Mouse (Mus musculus) adrenal gland, adult 18-20 months (tissue): ENCODE results near the gene Cd4. TPM values are rescaled to one million over a fixed set of nuclear protein-coding genes. Genes with fewer than 3 reads are reported as not detected.
"Not testable (repeated sequence)": the region's sequence is repeated elsewhere in the genome, so short reads cannot be mapped to it uniquely, and the experiment has no call there.

ENCODE experiments used
- DNase-seq, 2 experiments: peaks; one replicate each; pipeline ENCODE4 v3.0.0; 2021 to 2022; ENCODE audit warnings: low spot score in 2 of 2
- total RNA-seq, 2 experiments: library from RNA; stranded (reverse); gene quantifications; 1 replicate in 1 of 2; 2 replicates in 1 of 2; pipeline ENCODE4 v1.2.3; 2021

The Cd4 gene
- total RNA-seq, 2 experiments from 2014 or later = 0.36 to 1.8 TPM

DNA sequence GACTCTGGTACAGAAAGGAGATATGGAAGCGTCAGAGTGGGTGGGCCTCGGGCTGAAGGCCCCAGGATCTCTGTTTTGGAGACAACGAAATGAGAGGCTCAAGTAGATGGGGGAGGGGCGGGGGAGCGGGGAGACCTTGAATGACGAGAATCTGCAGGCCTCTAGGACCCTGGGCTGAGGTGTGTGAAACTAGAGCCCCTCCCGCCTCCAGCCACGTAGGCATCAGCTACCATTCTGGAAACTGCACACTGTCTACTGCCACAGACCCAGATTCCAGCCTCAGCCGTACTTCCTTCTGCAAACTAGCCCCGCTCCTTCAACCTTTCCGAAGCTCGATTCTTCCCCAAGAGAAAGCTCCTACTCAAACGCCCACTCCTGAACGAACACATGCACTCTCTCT lies 31.7 kb downstream of the Cd4 start:
- DNase-seq = no peak

- DNase-seq = no peak
These were observed 33.4 kb downstream of the Cd4 start for GRCm38 (mm10) chr6:124854647-124855046.

DNA sequence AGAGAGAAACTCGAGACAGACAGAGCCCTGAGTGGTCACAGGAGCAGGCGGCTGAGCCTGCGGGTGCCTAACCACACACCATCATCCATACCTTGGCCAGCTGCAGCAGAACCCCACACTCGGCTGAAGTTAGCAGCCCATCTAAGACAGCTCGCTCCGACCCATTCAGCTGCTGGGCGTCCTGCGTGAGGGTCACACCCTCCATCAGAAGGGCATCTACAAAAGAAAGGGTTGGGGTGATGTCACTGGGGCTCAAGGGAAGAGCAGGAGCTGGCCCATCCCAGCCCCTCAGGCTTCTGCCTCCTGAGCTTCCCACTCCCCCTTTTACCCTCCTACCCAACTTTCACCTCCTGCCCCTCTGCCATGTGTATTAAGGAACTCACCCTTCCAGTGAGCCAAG lies 37.5 kb downstream of the Cd4 start:
- DNase-seq = no peak

DNA sequence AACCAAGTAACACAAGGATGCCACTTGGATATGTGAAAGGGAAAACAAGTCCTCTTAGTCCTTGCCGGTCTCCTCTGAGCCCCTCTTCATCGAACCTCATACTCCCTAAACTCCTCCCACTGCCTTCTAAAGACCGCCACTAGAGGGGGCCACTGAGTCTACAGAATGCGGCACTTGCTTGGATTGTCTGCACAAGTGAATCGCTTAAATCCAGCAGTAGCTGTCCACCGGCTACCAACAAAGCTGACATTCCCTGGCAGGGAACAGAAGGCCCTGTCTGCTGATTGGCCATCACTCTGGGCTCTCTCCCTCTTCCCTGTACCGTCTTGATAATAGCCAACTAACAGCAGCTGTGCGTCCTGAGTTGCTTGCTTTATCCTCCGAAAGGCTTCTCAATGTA lies 40.7 kb downstream of the Cd4 start:
- peak; percentile 92 for DNase-seq

DNA sequence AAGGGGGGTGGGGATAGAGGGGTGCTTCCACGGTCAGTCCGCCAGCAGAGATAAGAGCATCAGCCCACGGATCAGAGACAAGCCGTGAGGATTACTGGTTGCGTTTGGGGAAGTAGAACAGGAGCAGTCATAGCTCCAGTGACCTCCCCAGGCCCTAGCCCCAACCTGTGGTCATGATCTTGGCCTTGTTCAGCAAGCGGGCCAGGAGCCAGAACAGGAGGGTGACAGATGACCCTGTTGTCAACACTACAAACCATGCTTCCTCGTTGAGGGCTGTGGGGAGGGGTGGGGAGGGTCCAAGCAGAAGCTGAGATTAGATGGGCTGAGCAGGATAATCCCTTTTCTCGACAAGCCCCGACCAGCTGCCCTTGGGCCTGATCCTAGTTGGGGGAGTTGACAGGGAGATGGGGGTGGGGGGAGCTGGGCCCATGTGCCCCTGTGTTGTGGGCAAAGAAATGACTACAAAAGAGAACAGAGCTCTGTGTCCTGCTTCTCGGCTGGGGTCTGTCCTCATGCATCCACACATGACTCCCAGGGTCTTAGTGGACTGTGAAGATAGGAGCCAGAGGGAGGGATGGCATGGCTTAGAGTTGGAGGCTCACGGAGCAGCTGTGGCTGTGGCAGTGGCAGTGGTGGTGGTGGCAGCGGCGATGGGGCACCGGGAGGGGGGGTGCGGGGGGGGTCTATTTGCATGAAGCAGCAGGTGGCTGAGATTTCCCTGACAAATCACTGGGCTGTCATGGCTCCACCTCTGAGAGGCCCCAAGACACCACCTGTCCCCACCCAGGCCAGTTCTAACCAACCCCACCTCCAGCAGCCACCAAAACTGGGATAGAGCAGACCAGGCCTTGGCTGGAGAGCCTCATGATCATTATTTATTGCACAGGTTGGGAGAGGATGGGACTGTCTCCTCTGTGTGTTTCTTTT lies 47.5 kb downstream of the Cd4 start, which contains the start of gene Gnb3:
TSS of gene Gnb3 (minus strand) at position 35 of the 927 bp plus-strand sequence.
- no peak for DNase-seq

DNA sequence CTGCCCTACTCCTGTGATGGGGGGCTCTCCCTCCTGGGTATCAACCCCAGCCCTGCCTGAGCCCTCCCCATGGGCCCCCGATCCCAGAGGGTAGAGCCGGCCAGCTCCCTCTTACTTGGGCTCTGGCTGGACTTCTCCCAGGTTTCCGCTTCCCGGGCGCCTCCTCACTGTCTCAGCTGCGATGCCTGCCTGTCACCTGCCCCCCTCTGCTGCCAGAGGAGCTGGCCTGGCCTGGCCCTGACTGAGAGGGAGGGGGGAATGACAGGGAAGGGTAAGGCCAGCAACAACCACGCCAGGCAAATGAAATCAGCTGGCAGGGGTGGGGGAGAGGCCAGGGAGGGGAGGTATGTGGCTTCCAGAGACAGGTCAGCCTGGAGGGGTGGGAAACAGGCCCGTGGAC lies 48.2 kb downstream of the Cd4 start:
- no peak for DNase-seq

DNA sequence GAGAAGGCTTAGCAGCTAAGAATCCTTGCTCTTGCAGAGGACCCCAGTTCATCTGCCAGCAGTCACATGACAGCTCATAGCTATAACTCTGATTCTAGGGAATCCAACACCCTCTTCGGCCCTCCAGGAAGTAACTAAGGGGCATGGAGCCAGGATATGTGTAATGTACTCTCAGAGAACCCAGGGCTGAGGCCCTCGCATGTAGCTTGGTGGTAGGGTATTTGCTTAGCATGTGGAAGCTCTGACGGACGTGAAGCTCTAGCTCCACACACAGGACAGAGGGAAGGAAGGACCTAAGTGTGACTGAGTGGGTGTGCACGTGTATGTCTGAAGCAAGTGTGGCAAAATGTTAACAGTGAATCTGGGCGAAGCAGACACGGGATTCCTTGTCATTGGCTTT lies 51.6 kb downstream of the Cd4 start:
- DNase-seq = no peak

- DNase-seq = no peak
These were observed 52.5 kb downstream of the Cd4 start for GRCm38 (mm10) chr6:124835531-124835930.

DNA sequence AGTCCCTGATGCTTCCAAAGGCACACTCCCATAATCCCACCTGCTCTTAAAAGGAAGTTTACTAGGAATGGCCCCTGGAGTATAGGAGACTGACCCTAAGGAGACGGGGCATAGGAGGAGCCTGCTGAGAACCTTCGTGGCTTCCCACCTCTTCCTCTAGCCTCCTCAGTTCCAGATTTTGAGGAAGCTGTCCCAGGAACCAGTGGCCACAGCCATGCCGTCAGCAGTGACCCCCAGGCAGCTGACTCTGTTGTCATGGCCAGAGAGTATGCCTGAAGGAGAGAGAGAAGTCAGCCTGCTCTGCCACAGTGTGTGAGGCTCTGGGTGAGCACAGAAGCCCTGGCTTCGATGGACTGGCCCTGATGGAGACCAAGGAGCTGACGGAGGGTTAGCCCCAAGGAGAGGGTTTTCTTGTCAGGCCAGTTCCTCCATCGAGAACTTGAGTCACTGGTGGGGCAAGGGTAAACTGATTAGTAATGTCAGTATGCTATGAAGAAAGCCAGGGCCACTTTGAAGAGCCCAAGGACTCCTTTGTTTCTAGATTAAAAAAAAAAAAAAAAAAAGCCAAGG lies 53.4 kb downstream of the Cd4 start:
- no peak for DNase-seq

GRCm38 (mm10) chr6:124831649-124832048 lies 56.4 kb downstream of the Cd4 start:
- DNase-seq = no peak

GRCm38 (mm10) chr6:124831199-124831598 lies 56.8 kb downstream of the Cd4 start:
- not testable (repeated sequence) for DNase-seq

DNA sequence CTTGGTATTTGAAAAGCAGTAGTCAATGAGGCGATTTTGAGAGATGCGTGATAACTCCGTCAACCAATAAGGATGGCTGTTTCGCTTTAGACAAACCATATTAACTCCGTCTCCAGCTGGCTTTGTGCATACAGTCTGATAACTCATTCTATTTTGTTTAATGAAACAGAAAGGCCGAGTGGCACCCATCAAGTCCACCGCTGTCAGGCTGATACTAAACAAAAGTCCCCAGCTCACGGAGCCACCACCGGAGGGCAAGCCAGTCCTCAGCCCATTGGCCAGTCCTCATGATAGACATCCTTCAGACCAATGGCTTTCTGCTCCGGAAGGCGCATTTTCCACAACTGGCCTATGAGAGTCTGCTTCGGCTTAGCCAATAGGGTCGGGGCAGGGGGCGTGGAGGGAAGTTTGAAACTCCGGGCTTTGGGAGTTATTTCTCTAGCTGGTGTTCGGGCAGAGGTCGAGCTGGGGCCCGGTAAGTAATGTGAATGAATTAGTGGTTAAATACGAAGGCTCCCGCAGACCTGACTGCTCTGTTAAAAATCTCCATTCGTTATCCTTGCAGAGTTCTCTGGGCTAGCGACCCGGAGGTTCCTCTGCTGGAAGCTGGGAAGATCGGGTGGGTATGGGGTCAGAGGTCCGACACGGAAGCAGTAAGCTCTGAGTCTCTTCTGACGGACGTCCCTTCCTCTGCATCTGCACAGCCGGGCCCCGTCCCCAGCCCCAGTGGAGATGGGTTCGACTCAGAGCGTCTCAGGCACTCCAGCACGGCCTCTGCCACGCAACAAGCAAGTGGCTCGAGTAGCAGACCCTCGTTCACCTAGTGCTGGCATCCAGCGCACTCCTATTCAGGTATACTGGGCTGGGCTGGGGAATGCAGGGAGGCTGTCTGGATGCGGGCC lies 58.0 kb downstream of the Cd4 start:
- peak; percentile 85 to 86 for DNase-seq

GRCm38 (mm10) chr6:124828868-124829798 lies 58.9 kb downstream of the Cd4 start, which contains the start of the genes Usp5 and Cdca3:
Gene Usp5, minus strand, starts transcription at chr6:124829484.
Gene Cdca3, plus strand, starts transcription at chr6:124829547.
- peak; percentile 90 to 91 for DNase-seq

DNA sequence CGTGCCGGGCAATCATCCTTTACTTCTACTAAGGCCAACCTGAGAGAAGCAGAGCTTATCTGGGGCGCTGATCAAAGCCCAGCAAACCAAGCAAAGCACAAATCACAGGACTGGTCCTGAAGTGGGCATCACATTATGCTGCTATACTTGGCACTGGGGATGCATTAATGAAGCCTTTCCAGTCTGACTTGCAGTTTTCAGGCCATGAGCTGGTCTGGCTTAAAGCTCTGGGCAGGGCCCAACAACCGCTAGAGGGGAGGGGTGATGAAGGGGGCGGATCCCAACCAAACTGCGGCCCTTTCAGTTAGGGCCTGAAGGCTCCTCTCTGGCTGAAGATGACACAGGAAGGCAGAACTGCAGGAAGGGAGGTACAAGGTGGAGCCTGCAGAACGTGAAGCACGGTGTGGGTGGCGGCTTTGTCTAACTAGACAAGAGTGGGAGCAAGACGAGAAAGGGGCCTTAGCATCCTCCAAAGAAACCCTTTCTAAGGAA lies 59.9 kb downstream of the Cd4 start:
- DNase-seq = peak in 1 of 2 experiments; percentile 43

DNA sequence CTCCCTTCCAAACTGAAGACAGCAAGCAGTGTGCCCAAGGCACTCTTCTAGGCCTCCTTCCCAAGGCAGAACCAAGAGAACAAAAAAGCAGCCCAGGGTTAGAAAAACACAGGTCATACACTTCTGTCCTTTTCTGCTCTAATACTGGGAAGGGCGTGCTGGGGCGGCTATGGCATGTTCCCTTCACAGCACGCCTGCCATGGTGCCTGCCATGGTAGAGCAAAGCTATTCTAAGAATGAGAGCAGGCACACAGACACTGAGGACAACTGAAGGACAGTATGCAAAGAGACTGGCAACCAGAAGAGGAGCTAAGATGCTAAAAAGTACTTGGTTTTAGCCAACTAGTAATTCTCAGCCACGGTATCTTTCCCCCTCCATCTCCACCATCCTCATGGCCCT lies 66.0 kb downstream of the Cd4 start:
- DNase-seq = no peak

DNA sequence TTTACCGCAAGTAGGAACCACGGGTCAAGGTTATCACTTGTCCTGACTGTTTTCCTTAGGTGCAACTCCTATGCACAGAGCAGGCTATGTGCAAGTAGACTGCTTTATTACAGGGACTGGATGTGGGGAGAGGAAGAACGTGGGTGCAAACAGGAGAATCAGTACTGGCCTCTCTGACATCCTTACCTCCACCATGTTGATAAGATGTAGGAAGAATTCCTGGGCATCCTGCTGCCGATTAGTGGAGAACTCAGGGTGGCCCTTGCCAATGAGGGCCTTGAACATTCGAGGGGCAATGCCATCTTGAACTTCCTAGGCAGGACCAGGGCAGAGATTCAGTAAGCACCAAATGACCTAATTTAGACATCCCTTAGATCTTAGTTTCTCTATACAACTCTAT lies 67.1 kb downstream of the Cd4 start:
- DNase-seq = no peak

GRCm38 (mm10) chr6:124817971-124818370 lies 70.0 kb downstream of the Cd4 start:
- no peak for DNase-seq

- DNase-seq = no peak
These were observed 70.5 kb downstream of the Cd4 start for GRCm38 (mm10) chr6:124817563-124817962.

- DNase-seq = no peak
These were observed 70.9 kb downstream of the Cd4 start for GRCm38 (mm10) chr6:124817125-124817524.

DNA sequence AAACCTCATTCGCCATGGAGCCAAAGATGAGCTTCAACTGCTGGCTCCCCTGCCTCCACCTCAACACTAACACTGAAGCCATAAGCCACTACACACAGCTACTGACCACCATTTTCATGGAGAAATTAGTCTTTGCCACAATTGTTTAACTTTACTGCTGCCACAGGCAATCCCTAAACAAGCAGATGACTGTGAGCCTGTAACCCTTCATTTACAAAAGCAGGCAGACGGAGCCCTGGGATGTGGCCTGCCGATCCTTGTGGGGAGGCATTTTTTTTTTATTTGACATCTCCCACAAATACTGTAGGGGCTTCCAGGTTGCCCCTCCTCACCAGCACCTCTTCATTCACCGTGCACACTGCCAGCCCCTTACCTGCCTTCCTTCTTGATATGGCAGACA lies 71.4 kb downstream of the Cd4 start:
- DNase-seq = no peak
